Mouse (Mus musculus) gastrocnemius, adult 2 months (tissue): ENCODE measurements at regions not wholly inside any gene's neighbourhood (a gene's known extent, or its start where the extent isn't known, plus 50 kb on each side); places are given as distances from the start of the nearest gene placed in this dataset.

Experiments used
- DNase-seq: peaks from one replicate; pipeline ENCODE4 v3.0.0; 2022
- H3K27ac ChIP-seq: fragments of 200-600 bp; 2 replicates; pipeline ENCODE4 v1.8.1; 2022; ENCODE audit warnings: mild to moderate bottlenecking
- H3K4me3 ChIP-seq: fragments of 200-600 bp; 2 replicates; pipeline ENCODE4 v1.8.1; 2022; ENCODE audit warnings: mild to moderate bottlenecking, moderate library complexity
- CTCF ChIP-seq: fragments of 200-600 bp; IDR thresholded peaks from 2 replicates; pipeline ENCODE4 v1.8.1; 2022; ENCODE audit warnings: antibody characterized with exemption, mild to moderate bottlenecking, moderate library complexity
- intact Hi-C: fragments of 180-260 bp; cut with DNase I; formaldehyde crosslinking; loops from one replicate; pipeline ENCODE4 v1.15.1; 2025

GRCm38 (mm10) chr12:96239642-96240041 lies 547.6 kb downstream of the Flrt2 start:
- no peak overlapping the region for H3K27ac ChIP-seq
- intact Hi-C loops, result no loop called here
- no peak for DNase-seq
- no peak for TF ChIP-seq CTCF
- H3K4me3 ChIP-seq, result no peak overlapping the region

- intact Hi-C loops, result no loop called here
- Histone ChIP-seq H3K4me3 (no peak overlapping the region), H3K27ac (no peak overlapping the region)
- no peak for DNase-seq
- no peak for TF ChIP-seq CTCF
These were observed 570.0 kb downstream of the Flrt2 start for GRCm38 (mm10) chr12:96261978-96262377.

GRCm38 (mm10) chr12:96275894-96276293 lies 583.9 kb downstream of the Flrt2 start:
- no peak overlapping the region for H3K4me3 ChIP-seq

GRCm38 (mm10) chr12:96311137-96311536 lies 619.1 kb downstream of the Flrt2 start:
- intact Hi-C loops, result no loop called here
- Histone ChIP-seq H3K27ac (no peak overlapping the region), H3K4me3 (no peak overlapping the region)
- peak; percentile 31 for DNase-seq
- TF ChIP-seq CTCF, result peak; percentile 66

More at GRCm38 (mm10) chr12:96275894-96276293, 583.9 kb downstream of the Flrt2 start:
- intact Hi-C loops, result no loop called here
- no peak for TF ChIP-seq CTCF
- DNase-seq, result no peak
- H3K27ac ChIP-seq, result no peak overlapping the region

- Histone ChIP-seq H3K4me3 (no peak overlapping the region), H3K27ac (no peak overlapping the region)
- no peak for DNase-seq
- intact Hi-C loops, result no loop called here
- TF ChIP-seq CTCF, result no peak
These were observed 631.2 kb downstream of the Flrt2 start for GRCm38 (mm10) chr12:96323061-96323786.

- Histone ChIP-seq H3K27ac (no peak overlapping the region), H3K4me3 (no peak overlapping the region)
- DNase-seq, result no peak
- intact Hi-C loops, result no loop called here
- TF ChIP-seq CTCF, result no peak
These were observed 659.1 kb downstream of the Flrt2 start for GRCm38 (mm10) chr12:96351143-96351542.

GRCm38 (mm10) chr12:96378924-96379323 lies 686.9 kb downstream of the Flrt2 start:
- intact Hi-C loops, result no loop called here
- TF ChIP-seq CTCF, result no peak
- H3K4me3 ChIP-seq, result no peak overlapping the region
- DNase-seq, result no peak
- H3K27ac ChIP-seq, result no peak overlapping the region

- Histone ChIP-seq H3K4me3 (no peak overlapping the region), H3K27ac (no peak overlapping the region)
- DNase-seq, result no peak
- no peak for TF ChIP-seq CTCF
- intact Hi-C loops, result no loop called here
These were observed 727.1 kb downstream of the Flrt2 start for GRCm38 (mm10) chr12:96419104-96419503.

- H3K4me3 ChIP-seq, result no peak overlapping the region
- TF ChIP-seq CTCF, result no peak
- H3K27ac ChIP-seq, result no peak overlapping the region
- intact Hi-C loops, result no loop called here
- DNase-seq, result no peak
These were observed 727.5 kb downstream of the Flrt2 start for GRCm38 (mm10) chr12:96419567-96419966.

GRCm38 (mm10) chr12:96427589-96427988 lies 735.6 kb downstream of the Flrt2 start:
- no peak for TF ChIP-seq CTCF

GRCm38 (mm10) chr12:96442546-96442945 lies 750.5 kb downstream of the Flrt2 start:
- DNase-seq, result no peak
- intact Hi-C loops, result no loop called here
- H3K27ac ChIP-seq, result no peak overlapping the region
- H3K4me3 ChIP-seq, result no peak overlapping the region
- TF ChIP-seq CTCF, result no peak

More at GRCm38 (mm10) chr12:96427589-96427988, 735.6 kb downstream of the Flrt2 start:
- intact Hi-C loops, result no loop called here
- no peak overlapping the region for H3K4me3 ChIP-seq
- DNase-seq, result no peak
- no peak overlapping the region for H3K27ac ChIP-seq

GRCm38 (mm10) chr12:96453374-96453773 lies 761.3 kb downstream of the Flrt2 start:
- intact Hi-C loops, result no loop called here
- TF ChIP-seq CTCF, result no peak
- no peak overlapping the region for H3K4me3 ChIP-seq

GRCm38 (mm10) chr12:96476344-96476743 lies 784.3 kb downstream of the Flrt2 start:
- intact Hi-C loops, result no loop called here
- Histone ChIP-seq H3K27ac (no peak overlapping the region), H3K4me3 (no peak overlapping the region)
- no peak for DNase-seq
- TF ChIP-seq CTCF, result no peak

More at GRCm38 (mm10) chr12:96453374-96453773, 761.3 kb downstream of the Flrt2 start:
- DNase-seq, result no peak
- H3K27ac ChIP-seq, result no peak overlapping the region

- DNase-seq, result no peak
- Histone ChIP-seq H3K4me3 (no peak overlapping the region), H3K27ac (no peak overlapping the region)
- intact Hi-C loops, result no loop called here
- no peak for TF ChIP-seq CTCF
These were observed 796.5 kb downstream of the Flrt2 start for GRCm38 (mm10) chr12:96488448-96488960.
